Mouse (Mus musculus) right cerebral cortex, postnatal 4 days (tissue): ENCODE results near the gene Fam50b.
A peak's percentile ranks its signal among the peaks of the same experiment; 100 is the strongest.

Experiments used
- DNase-seq: peaks from one replicate; pipeline ENCODE4 v3.0.0-alpha.2; 2022

Fam50b gene

GRCm38 (mm10) chr13:34739071-34739470 is 4.4 kb downstream of the Fam50b start:
- no peak for DNase-seq

GRCm38 (mm10) chr13:34741254-34741653 is 6.6 kb downstream of the Fam50b start:
- DNase-seq = no peak

DNA sequence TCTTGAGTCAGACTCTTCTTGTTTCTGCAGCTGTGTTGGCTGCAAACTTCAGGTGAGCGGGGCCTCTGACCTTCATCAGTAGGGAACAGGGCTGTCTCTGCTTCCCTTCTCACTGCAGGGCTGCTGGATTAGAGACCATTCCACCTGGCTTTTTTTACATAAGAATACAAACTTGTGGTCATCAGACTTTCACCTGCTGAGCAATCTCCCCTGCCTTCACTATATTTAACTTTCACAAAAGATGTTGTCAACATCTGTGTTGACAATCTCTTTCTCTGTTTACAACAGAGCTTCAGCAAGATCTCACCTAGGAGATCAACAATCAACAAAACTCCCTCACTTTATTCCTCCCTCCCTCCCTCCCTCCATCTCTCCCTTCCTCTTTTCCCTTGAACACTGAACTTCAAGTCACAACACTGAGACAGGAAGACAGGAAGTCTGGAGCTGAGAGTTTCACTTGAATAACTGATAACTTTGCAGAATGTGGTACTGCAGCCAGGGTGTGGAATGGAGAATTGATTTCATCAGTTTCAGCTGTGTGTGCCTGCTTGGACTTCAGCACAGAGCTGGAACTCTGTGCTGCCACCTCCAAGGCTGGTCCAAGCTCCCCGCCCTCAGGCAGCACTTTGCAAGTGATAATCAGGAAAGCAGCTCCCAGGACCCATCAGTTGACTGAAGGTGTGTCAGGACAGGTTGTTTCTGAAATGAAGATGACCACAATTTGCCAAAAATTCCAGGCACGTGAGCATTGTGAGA is 7.3 kb downstream of the Fam50b start:
- DNase-seq = no peak

GRCm38 (mm10) chr13:34746811-34747210 is 12.2 kb downstream of the Fam50b start:
- DNase-seq = no peak

- no peak for DNase-seq
Observed at GRCm38 (mm10) chr13:34748530-34748929, 13.9 kb downstream of the Fam50b start.

- no peak for DNase-seq
Observed at GRCm38 (mm10) chr13:34759202-34759601, 24.6 kb downstream of the Fam50b start.

DNA sequence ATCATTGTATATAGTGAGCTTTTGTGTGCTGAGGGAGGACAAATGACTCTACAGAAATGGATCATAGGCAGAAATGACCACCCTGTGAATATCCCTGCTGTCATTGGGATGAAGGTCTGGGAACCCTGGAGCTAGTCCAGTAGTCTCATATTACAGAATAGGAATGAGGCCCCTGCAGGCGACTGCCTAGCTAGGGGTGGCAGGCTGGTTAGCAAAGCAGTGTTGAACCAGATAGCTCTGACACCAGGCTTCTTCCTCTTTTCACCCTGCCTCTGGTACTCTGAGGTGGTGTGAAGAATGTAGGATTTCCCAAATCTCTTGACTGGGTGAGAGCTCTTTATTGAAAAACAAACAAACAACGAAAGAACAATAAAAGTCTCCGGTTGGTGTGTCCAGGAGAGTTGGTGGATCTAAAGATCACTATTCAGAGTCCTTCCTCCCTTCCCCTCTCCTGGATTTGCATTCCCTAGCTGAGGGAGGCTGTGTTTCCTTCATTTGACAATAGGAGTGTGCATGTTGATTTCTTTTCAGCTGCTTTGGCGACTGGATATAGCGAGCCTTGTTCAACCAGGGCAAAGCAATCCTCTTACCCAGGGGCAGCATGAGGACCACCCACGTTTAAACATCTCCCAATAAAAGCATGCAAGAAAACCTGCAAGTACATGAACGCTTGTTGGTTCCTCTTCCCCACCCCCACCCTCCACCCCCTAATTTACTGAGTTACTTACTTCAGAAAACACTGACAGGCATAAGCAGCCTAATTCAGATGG is 26.1 kb downstream of the Fam50b start:
- DNase-seq = no peak

GRCm38 (mm10) chr13:34762136-34762535 is 27.5 kb downstream of the Fam50b start:
- DNase-seq = no peak

DNA sequence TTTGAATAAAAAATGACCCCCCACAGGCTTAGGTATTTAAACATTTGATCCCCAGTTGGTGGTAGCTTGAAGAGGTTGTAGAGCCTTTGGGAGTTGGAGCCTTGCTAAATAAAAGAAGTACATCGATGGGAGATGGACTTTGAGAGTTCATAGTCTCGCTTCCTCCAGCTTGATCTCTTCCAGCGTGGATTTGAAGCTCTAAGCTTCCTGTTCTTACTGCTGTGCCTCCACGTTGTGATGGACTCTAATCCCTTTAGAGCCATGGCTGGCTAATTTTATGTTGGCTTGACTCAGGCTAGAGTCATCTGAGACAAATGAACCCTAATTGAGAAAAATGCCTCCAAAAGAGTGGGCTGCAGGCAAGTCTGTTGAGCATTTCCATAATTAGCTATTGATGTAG is 28.2 kb downstream of the Fam50b start:
- DNase-seq = no peak

- DNase-seq = no peak
Observed at GRCm38 (mm10) chr13:34765269-34765668, 30.6 kb downstream of the Fam50b start.

DNA sequence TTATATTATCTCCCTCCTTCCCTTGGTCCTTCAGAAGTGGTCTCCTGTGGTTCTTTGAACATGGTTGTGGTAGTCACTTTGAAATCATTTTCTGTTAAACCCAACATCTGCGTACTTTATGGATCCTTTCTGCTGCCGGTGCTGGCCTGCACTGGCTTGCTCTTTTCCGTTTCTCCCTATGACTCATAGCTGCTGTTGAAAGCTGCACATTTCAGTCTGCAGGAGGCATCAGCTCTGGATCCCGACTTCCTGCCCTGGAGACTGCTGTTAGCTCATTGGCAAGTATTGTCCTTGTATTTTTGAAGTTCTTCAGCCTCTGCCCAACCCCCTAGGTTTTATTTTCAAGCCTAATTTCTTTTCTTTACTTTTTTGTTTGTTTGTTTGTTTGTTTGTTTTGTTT is 31.9 kb downstream of the Fam50b start:
- DNase-seq = no peak

DNA sequence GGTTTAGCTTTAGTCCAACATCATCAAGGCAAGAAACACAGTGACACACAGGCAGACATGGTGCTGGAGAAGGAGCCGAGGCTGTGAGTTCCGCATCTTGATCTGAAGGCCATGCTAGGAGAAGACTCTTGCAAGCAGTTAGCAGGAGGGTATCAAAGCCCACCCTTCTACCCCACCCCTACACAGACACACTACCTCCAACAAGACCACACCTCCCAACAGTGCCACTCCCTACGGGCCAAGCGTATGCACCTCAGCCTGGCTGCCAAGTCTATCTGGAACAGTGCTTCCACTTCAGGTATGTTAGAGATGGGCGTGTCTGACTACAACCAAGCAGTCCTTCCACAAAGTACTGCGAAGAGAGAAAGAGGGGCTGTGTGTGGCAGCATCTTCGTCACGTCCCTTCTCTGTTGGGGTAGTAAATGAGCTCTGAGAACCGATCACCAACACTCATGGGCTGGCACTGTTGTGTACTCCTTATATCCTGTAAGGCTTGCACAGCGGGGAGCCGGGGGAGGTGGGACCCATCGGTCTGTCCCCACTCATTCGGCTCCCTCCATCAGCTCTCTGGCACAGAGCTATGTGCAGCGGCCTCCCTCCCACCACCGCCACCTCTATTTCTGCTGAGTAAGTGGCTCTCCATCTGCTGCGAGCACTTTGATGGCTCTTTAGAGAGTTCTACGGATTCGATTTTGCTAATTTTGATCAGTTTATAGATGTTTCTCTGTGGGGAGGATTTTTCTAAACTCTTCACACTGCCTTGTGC is 33.1 kb downstream of the Fam50b start:
- peak; percentile 16 for DNase-seq

- DNase-seq = no peak
Observed at GRCm38 (mm10) chr13:34776767-34777166, 42.1 kb downstream of the Fam50b start.

DNA sequence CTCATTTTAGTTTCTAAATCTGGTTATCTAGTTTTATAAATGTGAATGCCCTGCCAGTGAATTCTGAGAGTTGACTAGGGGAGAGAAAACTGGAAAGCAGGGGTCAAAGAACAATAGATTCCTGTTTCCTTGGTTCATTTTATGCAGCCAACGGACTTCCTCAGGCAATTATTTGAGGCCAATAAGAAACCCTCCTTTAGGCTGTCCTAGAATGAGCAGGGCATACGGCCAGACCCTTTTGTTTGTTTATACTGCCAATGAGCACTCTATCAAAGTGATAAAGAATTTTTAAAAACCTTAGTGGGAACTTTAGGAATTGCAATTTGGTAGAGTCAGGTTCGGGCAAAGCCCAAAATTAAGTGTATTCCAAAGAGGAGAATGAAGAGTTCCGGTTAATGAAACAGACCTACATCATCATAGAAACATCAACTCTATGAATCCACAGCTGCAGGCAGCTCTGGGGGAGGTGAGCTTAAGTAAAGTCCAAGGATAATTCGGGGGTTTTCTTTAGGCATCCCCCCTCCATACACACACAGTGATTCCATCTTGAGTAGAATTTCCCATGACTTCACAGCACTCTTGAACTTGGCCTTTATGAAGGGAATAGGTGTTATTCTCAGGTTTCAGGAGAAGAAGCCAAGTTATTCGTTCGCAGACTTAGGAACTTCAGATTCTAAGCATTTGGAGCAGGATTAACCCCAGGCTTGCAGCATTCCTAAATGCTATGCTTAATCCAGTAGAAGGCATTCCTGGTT is 46.4 kb downstream of the Fam50b start:
- DNase-seq = no peak

DNA sequence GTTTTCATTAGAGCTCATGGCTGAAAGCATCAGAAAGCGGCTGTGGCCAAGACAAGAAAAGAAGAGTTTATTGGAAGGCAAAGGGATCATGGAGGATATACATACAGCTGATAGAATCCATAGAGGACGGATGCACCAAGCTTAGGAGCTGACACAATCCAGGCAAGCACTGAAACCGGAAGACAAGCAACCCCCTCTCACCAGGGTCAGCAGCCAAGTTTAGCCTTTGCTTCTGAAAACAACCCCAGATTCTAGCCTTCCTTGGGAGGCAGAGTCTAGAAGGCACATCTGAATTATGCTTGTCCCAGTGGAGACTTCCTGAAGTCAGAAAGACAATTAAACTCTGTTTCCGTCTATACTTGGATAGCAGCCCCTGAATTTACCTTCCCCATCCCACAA is 47.0 kb downstream of the Fam50b start:
- no peak for DNase-seq

- no peak for DNase-seq
Observed at GRCm38 (mm10) chr13:34784818-34785217, 50.2 kb downstream of the Fam50b start.

DNA sequence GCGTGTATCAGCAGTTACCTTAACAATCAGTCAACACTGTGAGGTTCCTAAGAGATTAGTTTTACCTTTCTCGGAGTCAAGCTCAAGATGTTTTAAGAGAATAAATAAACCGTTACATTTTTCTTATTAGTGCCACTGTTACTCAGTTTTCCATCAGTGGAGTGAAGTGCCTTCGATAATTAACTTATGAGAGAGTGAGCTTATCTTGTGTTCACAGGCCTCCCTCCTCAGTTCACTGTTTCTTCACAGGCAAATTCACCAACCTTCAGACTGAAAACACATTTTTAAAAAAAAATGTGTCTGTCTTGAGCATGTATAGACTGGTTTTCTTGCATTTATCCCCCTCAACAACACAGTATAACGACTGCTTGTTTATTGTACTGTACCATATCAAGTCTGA is 52.0 kb downstream of the Fam50b start:
- no peak for DNase-seq

- no peak for DNase-seq
Observed at GRCm38 (mm10) chr13:34787546-34787945, 52.9 kb downstream of the Fam50b start.

GRCm38 (mm10) chr13:34789176-34789818 is 54.6 kb downstream of the Fam50b start:
- no peak for DNase-seq

- DNase-seq = no peak
Observed at GRCm38 (mm10) chr13:34793066-34793465, 58.4 kb downstream of the Fam50b start.

DNA sequence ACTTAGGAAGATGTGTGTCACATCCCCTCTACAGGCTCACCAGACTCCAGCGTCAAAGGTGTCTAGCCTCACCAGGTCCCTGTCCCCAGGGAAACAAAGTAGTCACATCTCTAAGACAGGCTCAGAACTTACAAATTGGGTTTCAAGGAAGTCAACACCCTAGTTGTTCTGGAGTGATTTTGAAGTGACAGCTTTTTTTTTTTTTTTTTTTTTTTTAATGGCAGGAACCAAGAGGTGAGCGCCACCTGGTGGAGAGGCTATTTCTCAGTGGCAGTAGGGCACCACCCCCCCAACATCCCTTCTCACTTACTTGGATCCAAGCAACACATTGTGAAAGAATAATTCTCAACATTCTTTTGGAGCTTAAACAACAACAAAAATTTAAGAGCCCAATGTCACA is 59.2 kb downstream of the Fam50b start:
- peak; percentile 57 for DNase-seq

- no peak for DNase-seq
Observed at GRCm38 (mm10) chr13:34794426-34794825, 59.8 kb downstream of the Fam50b start.
